Mouse (Mus musculus) testis, adult 2 months (tissue): ENCODE measurements around the gene Slc52a3.

Source experiments
- CTCF ChIP-seq: fragments of 200-500 bp; IDR thresholded peaks from 2 replicates; pipeline ENCODE4 v1.5.1; 2012; ENCODE audit warnings: low read depth, mild to moderate bottlenecking, inconsistent platforms, low read length, moderate library complexity; ENCODE audit not compliant: control insufficient read depth, insufficient read depth, insufficient replicate concordance
- POLR2A ChIP-seq: fragments of 200-500 bp; IDR thresholded peaks from 2 replicates; pipeline ENCODE4 v1.6.1; 2012; ENCODE audit warnings: low read depth, mild to moderate bottlenecking, inconsistent platforms, low read length, moderate library complexity; ENCODE audit not compliant: control insufficient read depth

- no peak for TF ChIP-seq POLR2A
- TF ChIP-seq CTCF: no peak
Observed at GRCm38 (mm10) chr2:151997776-151998504, 1.6 kb downstream of the Slc52a3 start.
